Mouse (Mus musculus) neural tube, embryonic 11.5 days (tissue): ENCODE data around the gene Sh3bp2. TPM values are rescaled to one million over a fixed set of nuclear protein-coding genes. Genes with fewer than 3 reads are reported as not detected.
A peak's percentile ranks its signal among the peaks of the same experiment; 100 is the strongest.

Source experiments
- ATAC-seq: fragments of 200-750 bp; cut with Nextera tagmentation; 2 replicates; pipeline ENCODE4 v1.8.0; 2017; ENCODE audit warnings: moderate number of reproducible peaks, mild to moderate bottlenecking, moderate TSS enrichment, moderate library complexity; ENCODE audit not compliant: insufficient read depth, low FRiP score, low TSS enrichment
- DNase-seq: peaks from one replicate; pipeline ENCODE4 v3.0.0-alpha.2; 2015; ENCODE audit warnings: low spot score
- H3K27ac ChIP-seq: fragments of 300-500 bp; sonication (generic); 2 replicates; pipeline ENCODE4 v1.5.1; 2014; ENCODE audit warnings: low read depth, mild to moderate bottlenecking, low read length
- H3K27me3 ChIP-seq: fragments of 300-500 bp; sonication (generic); 2 replicates; pipeline ENCODE4 v1.6.1; 2014; ENCODE audit warnings: mild to moderate bottlenecking, low read length, mixed read lengths; ENCODE audit not compliant: control insufficient read depth, insufficient read depth
- H3K36me3 ChIP-seq: fragments of 300-500 bp; sonication (generic); 2 replicates; pipeline ENCODE4 v1.6.1; 2014; ENCODE audit warnings: mild to moderate bottlenecking, low read length, moderate library complexity, mixed read lengths; ENCODE audit not compliant: control insufficient read depth, insufficient read depth
- H3K4me1 ChIP-seq: fragments of 300-500 bp; sonication (generic); 2 replicates; pipeline ENCODE4 v1.6.1; 2014; ENCODE audit warnings: low read length, mixed read lengths; ENCODE audit not compliant: control insufficient read depth, insufficient read depth
- H3K4me2 ChIP-seq: fragments of 300-500 bp; sonication (generic); 2 replicates; pipeline ENCODE4 v1.6.1; 2014; ENCODE audit warnings: low read depth, mild to moderate bottlenecking, moderate library complexity
- H3K4me3 ChIP-seq: fragments of 300-500 bp; sonication (generic); 2 replicates; pipeline ENCODE4 v1.5.1; 2014; ENCODE audit warnings: low read depth, low read length
- H3K9ac ChIP-seq: fragments of 300-500 bp; sonication (generic); 2 replicates; pipeline ENCODE4 v1.6.1; 2014; ENCODE audit warnings: mild to moderate bottlenecking, low read length
- H3K9me3 ChIP-seq: fragments of 300-500 bp; sonication (generic); 2 replicates; pipeline ENCODE4 v1.6.1; 2016; ENCODE audit warnings: low read length; ENCODE audit not compliant: control insufficient read depth
- WGBS: fragments of 180-500 bp; shearing (Covaris S2); extraction: QIAGEN DNeasy Blood & Tissue Kit; methylation state at CpG from one replicate; pipeline ENCODE4 v1.1.7; 2014; 5-methylcytosine and 5-hydroxymethylcytosine counted together
- polyA plus RNA-seq: library from polyadenylated mRNA; unstranded; fragments of >200 nt; fragmentation: Nextera tagmentation; extraction: Ambion mirVana; gene quantifications from 2 replicates; pipeline ENCODE4 v1.2.1, GENCODE M21; 2014

Gene Sh3bp2
- polyA plus RNA-seq: 9.6 and 11.5 TPM in 2 replicates

DNA sequence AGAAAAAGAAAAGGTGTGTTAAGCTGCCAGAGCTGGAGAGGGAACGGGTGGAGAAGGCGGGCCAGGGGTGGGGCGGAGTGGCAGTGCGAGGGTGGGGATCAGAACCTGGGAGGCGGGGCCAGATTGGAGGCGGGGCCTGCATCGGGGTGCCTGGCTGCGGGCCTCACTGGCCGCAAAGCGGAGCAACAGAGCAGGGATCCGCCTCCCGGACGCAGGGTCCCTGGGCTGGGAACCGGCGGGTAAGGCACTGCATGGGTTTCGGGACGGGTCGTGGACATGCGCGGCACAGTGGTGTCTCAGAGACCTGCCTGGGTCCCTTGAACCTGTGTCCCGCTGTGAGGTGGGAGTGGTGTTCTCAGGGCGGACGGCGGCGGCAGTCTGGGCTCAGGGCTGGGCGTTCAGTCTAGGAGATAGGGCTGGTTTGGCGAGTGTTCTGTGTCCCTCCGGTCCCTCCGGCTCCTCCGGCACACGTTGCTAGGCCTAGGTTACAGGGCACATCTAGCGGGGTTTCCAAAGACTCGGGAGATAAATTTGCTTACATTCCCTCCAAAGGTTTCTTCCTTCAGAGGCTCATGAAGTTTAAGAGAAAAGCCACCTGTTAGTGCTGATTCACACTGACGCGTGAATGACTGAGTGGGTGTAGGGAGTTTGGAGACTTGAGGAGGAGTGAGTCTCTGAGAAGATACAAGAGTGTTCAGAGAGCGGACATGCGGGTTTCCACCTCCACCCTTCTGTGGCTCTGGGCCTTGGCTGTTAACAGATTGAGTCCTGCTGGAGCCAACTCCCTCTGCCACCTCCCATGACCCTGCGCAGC lies at the start of gene Sh3bp2:
Sh3bp2 (plus strand) TSS at position 176 of the 814 bp plus-strand sequence.
- Histone ChIP-seq H3K4me1 (no peaks in the 10 kb centered on the region), H3K4me2 (peak within 1 kb of the TSS; percentile 63), H3K27me3 (0 out of 2 replicates have a peak, but pooled peaks cover 3% of the 10 kb centered on the region), H3K4me3 (peak within 1 kb of the TSS; percentile 41), H3K27ac (no peak within 1 kb of the TSS), H3K9me3 (no peaks in the 10 kb centered on the region), H3K36me3 (no peaks in the 10 kb centered on the region), H3K9ac (peak within 1 kb of the TSS; percentile 5)
- peak; percentile 72 for ATAC-seq
- DNase-seq: peak; percentile 90
- 3% methylated on average over 30 of the region's 38 CpGs for WGBS

DNA sequence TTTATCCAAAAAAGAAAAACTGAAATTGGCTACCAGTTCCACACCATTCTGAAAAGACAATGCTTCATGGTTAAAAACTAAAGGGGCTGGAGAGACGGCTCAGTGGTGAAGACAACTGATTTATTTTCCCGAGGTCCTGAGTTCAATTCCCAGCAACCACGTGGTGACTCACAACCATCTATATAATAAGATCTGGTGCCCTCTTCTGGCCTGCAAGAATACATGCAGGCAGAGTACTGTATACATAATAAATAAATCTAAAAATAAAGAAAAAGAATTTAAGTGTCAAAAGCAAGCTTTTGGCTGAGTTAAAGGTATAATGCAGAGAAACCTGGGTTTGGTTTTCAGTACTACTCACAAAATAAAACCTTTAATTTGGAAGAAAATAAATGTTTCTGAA lies 44.7 kb upstream of the Sh3bp2 start:
- peaks cover 20% of the 10 kb centered on the region for H3K36me3 ChIP-seq
- H3K27me3 ChIP-seq: no peaks in the 10 kb centered on the region
- H3K4me3 ChIP-seq: no peak overlapping the region
- no peak overlapping the region for H3K27ac ChIP-seq
- no peak for ATAC-seq
- no peak overlapping the region for H3K4me2 ChIP-seq
- WGBS: 76% methylated on average over 3 of the region's 3 CpGs
- no peak overlapping the region for H3K9ac ChIP-seq
- no peaks in the 10 kb centered on the region for H3K4me1 ChIP-seq
- H3K9me3 ChIP-seq: no peaks in the 10 kb centered on the region
- DNase-seq: no peak

DNA sequence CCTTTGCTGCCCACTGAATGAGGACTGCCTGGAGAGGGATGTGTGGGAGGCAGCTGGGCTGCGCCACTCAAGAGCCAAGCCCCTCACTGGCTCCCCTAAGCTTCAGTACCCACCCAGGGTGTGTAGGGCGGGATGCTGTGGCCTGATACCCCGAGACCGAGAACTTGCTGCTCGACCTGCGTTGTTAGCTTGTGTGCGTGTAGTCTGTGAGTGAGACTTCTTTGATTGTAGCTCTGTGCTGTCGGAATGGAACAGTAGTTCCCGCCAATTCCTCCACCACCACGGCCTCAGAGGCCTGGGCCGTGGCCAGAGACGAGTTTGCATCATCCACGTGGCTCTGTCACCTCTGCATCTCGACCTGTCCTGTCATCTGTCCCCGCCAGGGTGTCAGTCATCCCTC lies 39.9 kb upstream of the Sh3bp2 start:
- no peak overlapping the region for H3K9ac ChIP-seq
- DNase-seq (no peak), ATAC-seq (no peak)
- no peaks in the 10 kb centered on the region for H3K4me1 ChIP-seq
- H3K27me3 ChIP-seq: no peaks in the 10 kb centered on the region
- no peak overlapping the region for H3K4me2 ChIP-seq
- H3K27ac ChIP-seq: no peak overlapping the region
- no peaks in the 10 kb centered on the region for H3K9me3 ChIP-seq
- WGBS: 95% methylated on average over 15 of the region's 15 CpGs
- no peak overlapping the region for H3K4me3 ChIP-seq
- peaks cover 7% of the 10 kb centered on the region for H3K36me3 ChIP-seq

DNA sequence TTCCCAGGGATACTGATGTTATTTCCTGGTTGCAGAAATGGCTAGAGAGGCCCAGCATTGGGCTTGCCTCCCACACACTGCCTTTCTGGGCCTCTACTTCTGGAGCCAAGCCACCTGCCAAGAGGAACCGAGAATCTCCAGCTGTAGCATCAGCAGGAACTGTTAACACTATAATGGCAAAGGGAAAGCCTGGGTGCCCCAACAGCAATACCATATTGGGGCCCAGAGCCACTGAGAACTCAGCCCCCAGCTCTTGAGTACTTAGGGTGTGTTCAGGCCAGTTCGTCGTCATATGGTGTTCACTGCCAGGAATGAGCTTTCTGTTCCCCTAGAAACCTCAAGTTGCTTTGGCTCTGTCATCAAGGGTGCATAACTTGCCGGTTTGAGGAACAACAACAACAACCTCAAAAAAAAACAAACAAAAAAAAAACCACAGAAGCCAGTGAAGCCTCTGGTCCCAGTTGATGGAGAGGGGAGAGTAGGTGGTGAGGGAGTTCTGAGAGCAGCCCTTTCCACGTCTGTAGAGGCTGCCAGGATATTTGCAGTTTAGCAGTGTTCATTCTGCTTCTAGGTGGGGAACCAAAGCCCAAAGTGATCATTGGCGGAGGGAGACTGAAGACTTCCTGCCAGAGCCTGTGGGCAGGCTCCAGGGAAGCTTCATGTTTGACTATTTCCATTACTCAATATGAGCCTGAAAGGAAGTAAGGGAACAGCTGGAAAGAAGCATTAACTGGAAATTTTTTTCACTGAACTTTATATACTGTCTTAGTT lies 38.1 kb upstream of the Sh3bp2 start:
- Histone ChIP-seq H3K9ac (no peak overlapping the region), H3K9me3 (no peaks in the 10 kb centered on the region), H3K4me3 (no peak overlapping the region), H3K27me3 (no peaks in the 10 kb centered on the region), H3K27ac (no peak overlapping the region), H3K36me3 (peaks cover 7% of the 10 kb centered on the region), H3K4me1 (no peaks in the 10 kb centered on the region), H3K4me2 (no peak overlapping the region)
- WGBS: 79% methylated on average over 6 of the region's 6 CpGs
- no peak for DNase-seq
- ATAC-seq: no peak

DNA sequence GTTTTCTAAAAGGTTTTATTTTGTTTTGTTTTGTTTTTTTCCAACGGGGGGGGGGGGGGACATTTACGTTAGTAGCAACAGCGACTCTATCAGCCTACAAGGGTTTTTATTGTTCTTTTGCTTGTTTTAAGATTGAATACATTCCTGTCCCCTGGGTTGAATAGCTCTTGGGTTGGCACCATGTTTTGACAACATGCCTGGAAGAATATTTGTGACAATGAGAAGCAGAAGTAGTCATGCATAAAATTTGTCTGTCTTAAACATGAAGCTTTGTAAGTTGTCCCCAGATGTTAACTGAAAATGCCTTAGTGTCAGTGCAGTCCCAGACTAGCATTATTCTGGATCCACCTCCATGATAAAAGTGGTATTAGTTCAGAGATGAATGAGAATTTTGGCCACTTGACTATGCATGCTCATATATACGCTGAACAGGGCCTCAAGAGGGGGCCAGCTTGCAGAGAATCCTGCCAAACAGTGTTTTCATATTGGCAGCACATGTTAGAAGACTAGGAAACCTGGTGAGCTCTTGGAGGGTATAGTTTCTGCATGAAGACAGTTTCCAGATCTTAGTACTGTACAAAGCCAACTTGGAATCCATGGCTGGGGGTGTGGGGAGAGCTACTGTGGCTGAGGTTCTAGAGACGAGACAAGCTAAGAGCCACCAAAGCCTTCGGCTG lies 36.8 kb upstream of the Sh3bp2 start:
- DNase-seq (no peak), ATAC-seq (no peak)
- H3K27me3 ChIP-seq: no peaks in the 10 kb centered on the region
- peaks cover 7% of the 10 kb centered on the region for H3K36me3 ChIP-seq
- H3K27ac ChIP-seq: no peak overlapping the region
- no peaks in the 10 kb centered on the region for H3K9me3 ChIP-seq
- H3K9ac ChIP-seq: no peak overlapping the region
- H3K4me2 ChIP-seq: no peak overlapping the region
- no peaks in the 10 kb centered on the region for H3K4me1 ChIP-seq
- H3K4me3 ChIP-seq: no peak overlapping the region
- 79% methylated on average over 6 of the region's 6 CpGs for WGBS

DNA sequence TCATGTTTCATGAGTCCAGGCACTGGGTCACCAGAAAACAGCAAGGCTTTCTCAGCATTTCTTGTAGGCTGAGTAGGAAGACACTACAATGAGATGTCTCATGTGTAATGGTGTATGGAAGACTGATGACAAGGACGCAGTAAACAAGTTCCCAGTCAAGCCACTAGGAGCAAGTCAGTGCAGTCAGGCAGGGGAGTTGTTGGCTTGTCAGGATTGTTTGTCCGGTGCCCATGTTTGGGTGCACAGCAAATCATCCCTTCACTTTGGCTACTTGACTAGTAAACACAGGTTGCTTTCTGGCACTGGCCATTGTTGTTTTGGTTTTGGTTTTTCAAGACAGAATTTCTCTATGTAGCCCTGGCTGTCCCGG lies 36.2 kb upstream of the Sh3bp2 start:
- H3K4me2 ChIP-seq: no peak overlapping the region
- ATAC-seq: no peak
- H3K9me3 ChIP-seq: no peaks in the 10 kb centered on the region
- H3K9ac ChIP-seq: no peak overlapping the region
- no peak overlapping the region for H3K27ac ChIP-seq
- no peak for DNase-seq
- H3K27me3 ChIP-seq: no peaks in the 10 kb centered on the region
- H3K36me3 ChIP-seq: peaks cover 7% of the 10 kb centered on the region
- H3K4me3 ChIP-seq: no peak overlapping the region
- no peaks in the 10 kb centered on the region for H3K4me1 ChIP-seq
- WGBS: 88% methylated on average over 3 of the region's 3 CpGs

DNA sequence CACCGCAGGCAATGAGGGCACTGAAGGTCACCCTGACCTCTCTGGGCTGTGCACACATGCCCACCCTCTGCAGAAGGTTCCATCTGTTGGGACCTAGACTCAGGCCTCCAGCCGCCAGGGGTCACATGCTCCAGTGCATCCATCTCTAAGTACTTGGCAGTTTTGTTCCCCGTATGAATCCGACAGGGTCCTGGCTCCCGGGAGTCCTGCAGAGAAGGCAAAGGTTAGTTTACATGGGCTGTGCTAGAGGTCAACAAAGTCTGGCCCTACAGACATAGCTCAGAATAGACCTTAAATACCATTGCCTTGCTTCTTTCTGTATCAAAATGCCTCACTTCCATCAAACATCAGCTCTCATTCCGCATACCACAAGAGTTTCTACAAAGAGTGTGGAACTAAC lies 28.9 kb upstream of the Sh3bp2 start:
- DNase-seq: no peak
- Histone ChIP-seq H3K27me3 (no peaks in the 10 kb centered on the region), H3K9ac (no peak overlapping the region), H3K27ac (no peak overlapping the region), H3K4me3 (no peak overlapping the region), H3K4me2 (no peak overlapping the region), H3K4me1 (no peaks in the 10 kb centered on the region), H3K9me3 (no peaks in the 10 kb centered on the region), H3K36me3 (no peaks in the 10 kb centered on the region)
- ATAC-seq: no peak
- WGBS: 74% methylated on average over 6 of the region's 6 CpGs

DNA sequence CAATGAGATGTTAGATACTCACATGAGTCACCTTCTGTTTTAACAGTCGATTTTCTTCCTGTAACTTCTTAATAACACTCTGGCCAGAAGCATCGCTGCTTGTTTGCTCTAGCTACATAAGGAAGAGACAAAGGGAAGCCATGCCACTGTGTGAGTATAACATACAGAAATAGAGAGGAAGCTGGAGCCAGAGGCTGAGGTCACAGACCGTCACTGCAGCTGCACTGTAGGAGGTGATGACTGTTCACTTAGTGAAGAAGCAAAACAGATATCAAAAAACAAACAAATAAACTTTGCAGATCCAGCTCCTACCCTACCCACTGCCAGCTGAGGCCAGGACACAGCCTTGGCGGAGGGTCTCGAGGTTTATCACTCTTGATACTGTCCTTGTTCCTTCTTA lies 24.8 kb upstream of the Sh3bp2 start:
- no peak overlapping the region for H3K9ac ChIP-seq
- no peaks in the 10 kb centered on the region for H3K4me1 ChIP-seq
- H3K27me3 ChIP-seq: no peaks in the 10 kb centered on the region
- 80% methylated on average over 5 of the region's 5 CpGs for WGBS
- no peak for DNase-seq
- no peaks in the 10 kb centered on the region for H3K9me3 ChIP-seq
- H3K36me3 ChIP-seq: no peaks in the 10 kb centered on the region
- H3K4me3 ChIP-seq: no peak overlapping the region
- no peak overlapping the region for H3K27ac ChIP-seq
- ATAC-seq: no peak
- H3K4me2 ChIP-seq: no peak overlapping the region
